Mouse (Mus musculus) intestine, embryonic 16.5 days (tissue): ENCODE results near the gene Psd. TPM values are rescaled to one million over a fixed set of nuclear protein-coding genes. Genes with fewer than 3 reads are reported as not detected.

Experiments
- ATAC-seq: fragments of 200-750 bp; cut with Nextera tagmentation; 2 replicates; pipeline ENCODE4 v1.8.0; 2017; ENCODE audit warnings: moderate TSS enrichment, moderate library complexity
- H3K27ac ChIP-seq: fragments of 300-500 bp; sonication (generic); 2 replicates; pipeline ENCODE4 v1.5.1; 2014; ENCODE audit warnings: mild to moderate bottlenecking, low read length
- H3K27me3 ChIP-seq: fragments of 300-500 bp; sonication (generic); replicated peaks from 2 replicates; pipeline ENCODE4 v1.6.1; 2014; ENCODE audit warnings: low read length, control low read depth, mixed read lengths; ENCODE audit not compliant: control insufficient read depth, insufficient read depth
- H3K36me3 ChIP-seq: fragments of 300-500 bp; sonication (generic); 2 replicates; pipeline ENCODE4 v1.6.1; 2014; ENCODE audit warnings: low read length, control low read depth; ENCODE audit not compliant: control insufficient read depth, insufficient read depth
- H3K4me1 ChIP-seq: fragments of 300-500 bp; sonication (generic); 2 replicates; pipeline ENCODE4 v1.6.1; 2014; ENCODE audit warnings: low read length, control low read depth, mixed read lengths; ENCODE audit not compliant: control insufficient read depth, insufficient read depth
- H3K4me2 ChIP-seq: fragments of 300-500 bp; sonication (generic); 2 replicates; pipeline ENCODE4 v1.6.1; 2014; ENCODE audit warnings: low read depth, low read length, control low read depth
- H3K4me3 ChIP-seq: fragments of 300-500 bp; sonication (generic); 2 replicates; pipeline ENCODE4 v1.5.1; 2014; ENCODE audit warnings: mild to moderate bottlenecking, low read length
- H3K9ac ChIP-seq: fragments of 300-500 bp; sonication (generic); 2 replicates; pipeline ENCODE4 v1.6.1; 2014; ENCODE audit warnings: low read depth, low read length
- H3K9me3 ChIP-seq: fragments of 300-500 bp; sonication (generic); 2 replicates; pipeline ENCODE4 v1.6.1; 2016; ENCODE audit warnings: low read length, control low read depth; ENCODE audit not compliant: control insufficient read depth
- WGBS: fragments of 180-500 bp; shearing (Covaris S2); extraction: QIAGEN DNeasy Blood & Tissue Kit; methylation state at CpG from one replicate; pipeline ENCODE4 v1.1.7; 2014; 5-methylcytosine and 5-hydroxymethylcytosine counted together
- microRNA counts: library from miRNA; unstranded; fragments of <30 nt; microRNA quantifications from one replicate; lab custom pipeline; 2016
- microRNA-seq: library from miRNA; unstranded; fragments of <30 nt; microRNA quantifications from one replicate; pipeline ENCODE4, GENCODE M21; 2016
- polyA plus RNA-seq: library from polyadenylated mRNA; unstranded; fragments of >200 nt; fragmentation: Nextera tagmentation; extraction: Ambion mirVana; gene quantifications from 2 replicates; pipeline ENCODE4 v1.2.1, GENCODE M21; 2015

Gene Psd
- polyA plus RNA-seq, 1 experiment from 2014 or later = 13.2 TPM

DNA sequence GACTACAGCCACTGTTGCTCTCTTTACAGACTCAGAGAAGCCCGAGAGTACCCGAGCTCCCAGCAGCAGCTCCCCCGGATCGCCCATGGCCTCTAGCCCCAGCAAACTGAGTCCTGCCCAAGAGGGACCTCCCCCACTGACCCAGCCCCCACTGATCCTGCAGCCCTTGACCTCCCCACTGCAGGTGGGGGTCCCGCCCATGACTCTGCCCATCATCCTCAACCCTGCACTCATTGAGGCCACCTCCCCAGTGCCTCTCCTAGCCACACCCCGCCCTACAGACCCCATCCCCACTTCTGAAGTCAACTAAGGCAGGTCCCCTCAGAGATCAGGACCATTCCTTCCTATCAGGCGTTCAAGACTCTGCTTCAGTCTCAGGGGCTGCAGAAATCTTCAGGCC, 41.3 kb downstream of the Psd start:
- Histone ChIP-seq H3K9me3 (no peaks in the 10 kb centered on the region), H3K36me3 (peaks cover 11% of the 10 kb centered on the region), H3K27me3 (no peaks in the 10 kb centered on the region), H3K4me3 (no peak overlapping the region), H3K9ac (no peak overlapping the region), H3K27ac (no peak overlapping the region), H3K4me2 (no peak overlapping the region), H3K4me1 (no peaks in the 10 kb centered on the region)
- 88% methylated on average over 7 of the region's 7 CpGs for WGBS
- no peak for ATAC-seq

DNA sequence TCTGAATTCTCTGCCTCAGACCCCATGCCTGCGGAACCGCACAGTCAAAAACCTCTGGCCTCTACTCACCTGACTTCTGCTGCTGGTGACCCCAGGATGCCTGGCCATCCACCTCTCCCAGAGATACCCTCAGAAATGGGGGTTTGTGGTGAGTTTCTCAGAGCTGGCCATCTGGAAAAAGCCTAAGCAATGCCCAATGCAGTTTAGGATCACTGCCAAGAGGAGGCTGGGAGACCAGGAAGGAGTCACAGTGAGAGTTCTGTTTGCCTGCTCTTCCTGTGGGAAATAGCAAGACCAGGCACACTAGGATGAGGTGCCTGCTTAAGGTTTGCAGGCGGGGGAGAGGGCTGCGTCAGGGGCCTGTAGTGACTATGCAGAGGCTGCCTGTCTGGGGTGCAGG, 42.3 kb downstream of the Psd start:
- H3K9me3 ChIP-seq = no peaks in the 10 kb centered on the region
- H3K27me3 ChIP-seq = no peaks in the 10 kb centered on the region
- peaks cover 11% of the 10 kb centered on the region for H3K36me3 ChIP-seq
- H3K4me1 ChIP-seq = no peaks in the 10 kb centered on the region
- H3K9ac ChIP-seq = no peak overlapping the region
- no peak overlapping the region for H3K27ac ChIP-seq
- no peak for ATAC-seq
- H3K4me3 ChIP-seq = no peak overlapping the region
- WGBS = 96% methylated on average over 4 of the region's 4 CpGs
- H3K4me2 ChIP-seq = no peak overlapping the region

DNA sequence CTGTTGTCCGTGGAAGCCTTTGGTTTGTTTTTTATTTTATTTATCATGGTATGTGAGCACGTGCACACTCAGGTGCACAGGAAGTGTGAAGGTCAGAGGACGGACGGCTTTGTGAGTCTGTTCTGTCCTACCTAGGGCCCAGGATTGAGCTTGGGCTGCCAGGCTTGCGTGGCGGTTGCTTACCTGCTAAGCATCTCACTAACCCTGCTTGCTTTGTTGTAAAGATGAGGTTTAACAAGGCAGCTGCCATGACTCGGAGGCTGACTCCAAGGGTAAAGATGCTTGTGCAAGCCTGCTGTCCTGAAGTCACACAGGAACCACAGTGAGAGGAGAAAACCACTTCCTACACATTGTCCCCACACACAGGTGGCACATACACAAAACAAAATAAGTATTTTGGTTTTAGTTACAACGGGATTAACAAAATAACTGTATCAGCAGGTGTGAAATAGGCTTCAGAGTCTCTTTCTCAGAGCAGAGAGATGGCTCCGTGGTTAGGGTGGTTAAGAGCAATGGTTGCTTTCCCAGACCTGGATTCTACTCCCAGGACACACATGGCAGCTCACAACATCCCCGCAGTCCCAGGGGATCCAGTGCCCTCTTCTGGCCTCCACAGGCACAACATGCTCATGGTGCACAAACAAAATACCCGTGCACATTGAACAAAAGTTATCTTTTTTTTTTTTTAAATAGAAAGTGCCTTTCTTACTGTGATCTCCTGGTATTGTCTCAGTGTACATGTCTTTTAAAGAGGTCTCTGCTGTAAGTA, 44.7 kb downstream of the Psd start:
- Histone ChIP-seq H3K27me3 (no peaks in the 10 kb centered on the region), H3K9me3 (no peaks in the 10 kb centered on the region), H3K36me3 (peaks cover 13% of the 10 kb centered on the region), H3K27ac (no peak overlapping the region), H3K4me1 (no peaks in the 10 kb centered on the region), H3K4me3 (no peak overlapping the region), H3K4me2 (no peak overlapping the region), H3K9ac (no peak overlapping the region)
- no peak for ATAC-seq
- 91% methylated on average over 11 of the region's 11 CpGs for WGBS

- H3K27ac ChIP-seq = no peak overlapping the region
- H3K9ac ChIP-seq = no peak overlapping the region
- no peak overlapping the region for H3K4me2 ChIP-seq
- H3K36me3 ChIP-seq = peaks cover 15% of the 10 kb centered on the region
- no peak for ATAC-seq
- H3K4me3 ChIP-seq = no peak overlapping the region
- no peaks in the 10 kb centered on the region for H3K4me1 ChIP-seq
- no peaks in the 10 kb centered on the region for H3K9me3 ChIP-seq
- H3K27me3 ChIP-seq = no peaks in the 10 kb centered on the region
These were observed 51.6 kb downstream of the Psd start for GRCm38 (mm10) chr19:46275307-46275706.

- no peaks in the 10 kb centered on the region for H3K27me3 ChIP-seq
- no peak overlapping the region for H3K27ac ChIP-seq
- H3K9ac ChIP-seq = no peak overlapping the region
- H3K9me3 ChIP-seq = no peaks in the 10 kb centered on the region
- no peak overlapping the region for H3K4me3 ChIP-seq
- no peaks in the 10 kb centered on the region for H3K4me1 ChIP-seq
- ATAC-seq = no peak
- H3K36me3 ChIP-seq = 0 out of 2 replicates have a peak, but pooled peaks cover 17% of the 10 kb centered on the region
- no peak overlapping the region for H3K4me2 ChIP-seq
- 91% methylated on average over 7 of the region's 7 CpGs for WGBS
These were observed 62.2 kb downstream of the Psd start for GRCm38 (mm10) chr19:46264762-46265161.

MicroRNA genes within 50 kb of the gene (microRNA counts, 519-probe panel; counts per million panel counts)
- microRNA mmu-miR-146b (lab: Ali Mortazavi, UCI) = 2,445 counts per million, percentile 60 among the panel's probes with 10 or more counts

Small RNAs within 50 kb of the gene (microRNA-seq; reads per million reads assigned to microRNA genes)
- not detected for gene Mir146b

Other genes with a start within 250 kb of the Psd start
- gene Elovl3, start 195.3 kb downstream of the Psd start, polyA plus RNA-seq = not detected in 2 replicates
- not detected in 2 replicates for gene Pitx3, start 178.8 kb downstream of the Psd start, polyA plus RNA-seq
- gene Gbf1, start 174.6 kb downstream of the Psd start, polyA plus RNA-seq = 33.6 and 36.6 TPM in 2 replicates
- gene Nfkb2, start 22.8 kb downstream of the Psd start, polyA plus RNA-seq = 9.1 and 9.8 TPM in 2 replicates
- gene Fbxl15, start 1.0 kb upstream of the Psd start, polyA plus RNA-seq = 17.3 and 18.9 TPM in 2 replicates
- gene Cuedc2, start 11.5 kb upstream of the Psd start, polyA plus RNA-seq = 127 and 132 TPM in 2 replicates
- gene Mfsd13a, start 14.0 kb upstream of the Psd start, polyA plus RNA-seq = 16.2 and 16.3 TPM in 2 replicates
- gene 2310034G01Rik, start 23.1 kb upstream of the Psd start, polyA plus RNA-seq = 1.3 and 1.5 TPM in 2 replicates
- 116 and 119 TPM in 2 replicates for gene Actr1a, start 68.6 kb upstream of the Psd start, polyA plus RNA-seq
- 20.5 and 20.7 TPM in 2 replicates for gene Sufu, start 69.7 kb upstream of the Psd start, polyA plus RNA-seq
- gene Trim8, start 174.5 kb upstream of the Psd start, polyA plus RNA-seq = 10.1 and 13.7 TPM in 2 replicates
- gene Arl3, start 246.0 kb upstream of the Psd start, polyA plus RNA-seq = 53.9 and 64.5 TPM in 2 replicates
- gene Sfxn2, start 246.2 kb upstream of the Psd start, polyA plus RNA-seq = 16.7 and 18.1 TPM in 2 replicates